Mouse (Mus musculus) activated CD4-positive, CD25-positive, alpha-beta regulatory T cell, adult 4 months (primary cell): ENCODE measurements around the gene Nat8f4. TPM values are rescaled to one million over a fixed set of nuclear protein-coding genes. Genes with fewer than 3 reads are reported as not detected.
A peak's percentile ranks its signal among the peaks of the same experiment; 100 is the strongest.
"Not testable (repeated sequence)": the region's sequence is repeated elsewhere in the genome, so short reads cannot be mapped to it uniquely, and the experiment has no call there.

Experiments used
- ATAC-seq: one replicate; pipeline ENCODE4 v1.8.0; 2017
- polyA plus RNA-seq, 2 experiments: library from polyadenylated mRNA; unstranded; fragments of 100-300 nt; shearing (Covaris generic); gene quantifications; one replicate each; pipeline ENCODE4 v1.2.1; 2017

Nat8f4 gene
- 1 to 10 TPM; 7.3 to 7.7 TPM for polyA plus RNA-seq

DNA sequence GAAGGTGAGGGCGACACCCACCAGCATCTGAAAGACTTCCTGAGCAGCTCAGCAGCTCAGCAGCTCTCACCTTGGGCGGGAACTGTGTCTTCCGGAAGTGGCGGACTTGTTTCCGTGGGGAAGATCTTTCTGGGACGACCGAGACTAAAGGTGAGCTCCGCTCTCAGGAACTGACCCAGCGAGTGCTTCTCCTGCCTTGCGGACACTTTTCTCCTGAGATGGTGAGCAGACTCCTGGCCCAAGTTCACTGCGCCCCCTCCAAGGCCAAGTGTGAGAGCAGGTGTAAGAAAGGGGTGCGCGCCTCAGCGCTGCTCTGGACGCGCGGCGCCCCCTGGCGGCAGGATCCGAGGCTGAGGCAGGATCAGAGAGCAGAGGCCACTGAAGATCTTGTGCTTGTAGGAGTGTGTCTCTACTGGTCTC lies at the start of gene Nat8f4:
Nat8f4 (minus strand) TSS at position 243 of the 420 bp plus-strand sequence.
- peak; percentile 88 for ATAC-seq

DNA sequence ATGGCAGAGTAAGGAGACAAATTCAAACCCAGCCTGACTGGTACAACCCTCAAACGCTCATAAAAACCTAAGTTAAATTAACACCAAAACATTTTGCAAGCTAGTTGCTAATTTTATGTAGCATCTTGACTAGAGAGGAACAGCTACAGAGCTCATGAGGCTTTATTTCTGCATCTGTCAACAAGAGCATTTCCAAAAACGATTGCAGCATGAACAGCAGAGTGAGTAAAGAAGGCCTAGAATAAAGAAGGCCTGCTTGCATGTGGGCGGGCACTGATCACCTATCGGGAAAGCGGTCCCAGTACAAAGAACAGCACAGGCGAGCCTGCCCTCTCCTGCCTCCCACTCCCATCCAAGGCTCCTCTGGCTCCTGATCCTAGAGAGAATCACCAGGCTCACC lies 43.9 kb upstream of the Nat8f4 start:
- no peak for ATAC-seq

DNA sequence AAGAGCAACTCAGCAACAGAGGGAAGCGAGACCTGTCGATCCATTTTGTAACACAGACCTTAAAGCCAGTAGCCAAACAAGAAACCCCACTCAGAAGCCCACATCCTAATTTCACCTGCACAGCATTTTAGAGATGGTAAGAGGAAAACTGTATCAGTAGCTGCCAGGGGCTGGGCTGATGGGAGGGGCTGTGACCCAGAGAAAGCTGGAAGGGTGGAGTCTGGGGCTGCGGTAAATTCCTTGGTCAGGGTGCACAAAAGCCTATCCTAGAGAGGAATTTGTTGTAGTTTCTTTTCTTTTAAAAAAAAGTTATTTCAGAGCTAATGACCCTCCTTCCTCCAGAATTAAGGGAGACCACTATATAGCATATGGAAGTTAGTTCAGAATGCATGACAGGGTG lies 37.8 kb upstream of the Nat8f4 start:
- no peak for ATAC-seq

DNA sequence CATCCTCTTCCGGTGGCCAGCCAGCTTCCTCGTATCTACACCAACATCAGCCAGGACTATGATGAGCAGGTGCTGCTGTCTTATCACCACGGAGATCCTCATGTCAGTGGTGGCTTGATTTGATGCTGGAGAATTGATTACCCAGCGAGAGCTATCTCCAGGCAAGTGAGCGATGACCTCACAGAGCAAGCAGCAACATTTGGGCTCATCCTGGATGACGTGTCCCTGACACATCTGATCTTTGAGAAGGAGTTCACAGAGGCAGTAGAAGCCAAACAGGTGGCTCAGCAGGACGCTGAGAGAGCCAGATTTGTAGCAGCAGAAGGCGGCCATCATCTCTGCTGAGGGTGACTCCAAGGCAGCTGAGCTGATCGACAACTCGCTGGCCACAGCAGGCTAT lies 34.0 kb upstream of the Nat8f4 start:
- no peak for ATAC-seq

DNA sequence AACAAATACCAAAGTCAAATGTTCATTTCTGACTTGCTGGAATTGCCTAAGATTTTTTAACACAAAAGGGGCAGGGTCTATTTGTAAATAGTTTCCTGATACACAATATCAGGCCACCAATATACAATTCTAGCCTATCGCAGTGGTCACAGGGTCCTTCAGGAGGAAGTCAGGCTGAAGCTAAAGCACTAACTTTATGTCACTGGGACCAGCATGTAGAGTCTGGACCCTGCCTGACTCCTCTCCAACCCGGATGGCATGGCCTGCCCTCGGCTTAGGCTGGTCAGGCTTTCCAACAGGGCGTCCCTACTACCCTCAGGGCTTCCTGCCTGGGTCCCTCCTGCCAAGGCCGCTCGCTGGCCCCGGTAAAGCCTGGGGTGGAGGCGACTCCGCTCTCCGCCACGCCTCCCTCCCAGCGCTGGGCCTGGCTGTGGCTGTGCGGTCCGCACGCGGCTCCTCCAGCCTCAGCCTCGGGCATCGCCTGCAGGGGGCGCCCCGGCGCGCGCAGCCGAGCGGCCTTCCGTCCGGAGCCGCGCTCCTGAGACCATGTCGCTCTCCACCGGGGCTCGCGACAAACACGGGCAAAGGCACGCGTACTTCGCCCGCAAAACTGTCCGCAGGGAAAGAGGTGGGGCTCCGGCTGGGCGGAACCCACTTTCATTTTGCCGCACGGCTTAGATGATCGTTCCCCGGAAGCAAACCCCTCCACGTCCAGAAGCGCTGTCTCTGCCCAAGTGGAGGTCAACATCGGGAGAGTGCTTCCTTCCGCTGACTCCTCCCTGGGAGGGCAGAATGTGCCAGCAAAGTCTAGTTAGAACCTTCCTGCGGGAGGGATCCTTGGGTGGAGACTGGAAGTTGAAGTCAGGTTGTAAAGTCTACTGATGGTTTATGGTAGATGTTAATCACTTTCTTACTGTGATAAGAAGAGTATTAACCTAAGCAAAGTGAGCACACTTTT lies 32.1 kb upstream of the Nat8f4 start:
- peak; percentile 86 for ATAC-seq

DNA sequence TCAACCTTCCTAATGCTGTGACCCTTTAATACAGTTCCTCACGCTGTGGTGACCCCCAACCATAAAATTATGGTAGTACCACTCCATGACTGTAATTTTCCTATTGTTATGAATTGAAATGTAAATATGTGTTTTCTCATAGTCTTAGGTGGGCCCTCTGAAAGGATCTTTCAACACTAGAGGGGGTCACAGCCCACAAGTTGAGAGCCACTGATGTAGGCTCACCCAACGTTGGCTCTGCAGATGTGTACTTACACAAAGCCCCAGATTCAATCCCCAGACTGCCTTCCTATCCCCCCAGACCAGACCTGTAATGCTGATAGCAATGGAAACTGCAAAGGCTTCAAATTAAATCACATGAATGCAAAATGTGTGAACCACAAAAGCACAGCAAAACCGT lies 31.0 kb upstream of the Nat8f4 start:
- ATAC-seq, result no peak

DNA sequence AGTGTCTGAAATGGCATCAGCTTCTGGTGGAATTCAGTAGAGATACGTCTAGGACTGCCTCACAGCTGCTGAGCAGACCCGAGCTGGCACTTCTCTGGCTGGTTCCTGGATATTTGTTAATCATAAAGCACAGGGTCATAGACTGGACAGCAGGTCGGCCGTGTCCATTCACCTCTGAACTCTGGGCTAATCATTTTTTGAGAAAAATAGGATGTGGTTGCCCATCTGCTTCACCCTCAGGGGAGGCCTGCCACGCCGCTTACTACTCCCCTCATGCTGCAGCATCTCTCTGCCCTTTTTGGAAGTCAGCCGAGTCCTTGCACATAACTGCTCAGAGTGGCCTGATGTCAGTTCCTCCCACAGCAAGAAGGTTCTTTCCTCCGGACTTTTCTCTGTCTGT lies 29.4 kb upstream of the Nat8f4 start:
- ATAC-seq, result no peak

DNA sequence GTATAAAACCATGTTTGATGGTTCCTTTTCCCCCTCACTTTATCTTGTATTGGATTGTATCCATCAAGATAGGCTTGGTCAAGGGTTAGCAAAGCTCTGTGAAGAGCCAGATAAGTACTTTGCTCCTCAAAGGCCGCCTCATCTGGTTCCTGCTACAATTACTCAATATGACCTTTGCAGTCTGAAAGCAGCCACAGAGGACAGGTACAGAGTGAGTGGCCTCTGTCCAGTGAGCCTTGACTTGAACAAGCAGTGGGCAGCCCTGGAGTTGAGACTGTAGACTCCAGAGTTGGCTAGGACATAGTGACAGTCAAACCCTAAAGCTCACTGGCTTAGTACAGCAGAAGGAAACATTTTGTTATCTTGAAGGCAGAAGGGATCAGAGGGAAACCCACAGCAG lies 24.6 kb upstream of the Nat8f4 start:
- no peak for ATAC-seq

DNA sequence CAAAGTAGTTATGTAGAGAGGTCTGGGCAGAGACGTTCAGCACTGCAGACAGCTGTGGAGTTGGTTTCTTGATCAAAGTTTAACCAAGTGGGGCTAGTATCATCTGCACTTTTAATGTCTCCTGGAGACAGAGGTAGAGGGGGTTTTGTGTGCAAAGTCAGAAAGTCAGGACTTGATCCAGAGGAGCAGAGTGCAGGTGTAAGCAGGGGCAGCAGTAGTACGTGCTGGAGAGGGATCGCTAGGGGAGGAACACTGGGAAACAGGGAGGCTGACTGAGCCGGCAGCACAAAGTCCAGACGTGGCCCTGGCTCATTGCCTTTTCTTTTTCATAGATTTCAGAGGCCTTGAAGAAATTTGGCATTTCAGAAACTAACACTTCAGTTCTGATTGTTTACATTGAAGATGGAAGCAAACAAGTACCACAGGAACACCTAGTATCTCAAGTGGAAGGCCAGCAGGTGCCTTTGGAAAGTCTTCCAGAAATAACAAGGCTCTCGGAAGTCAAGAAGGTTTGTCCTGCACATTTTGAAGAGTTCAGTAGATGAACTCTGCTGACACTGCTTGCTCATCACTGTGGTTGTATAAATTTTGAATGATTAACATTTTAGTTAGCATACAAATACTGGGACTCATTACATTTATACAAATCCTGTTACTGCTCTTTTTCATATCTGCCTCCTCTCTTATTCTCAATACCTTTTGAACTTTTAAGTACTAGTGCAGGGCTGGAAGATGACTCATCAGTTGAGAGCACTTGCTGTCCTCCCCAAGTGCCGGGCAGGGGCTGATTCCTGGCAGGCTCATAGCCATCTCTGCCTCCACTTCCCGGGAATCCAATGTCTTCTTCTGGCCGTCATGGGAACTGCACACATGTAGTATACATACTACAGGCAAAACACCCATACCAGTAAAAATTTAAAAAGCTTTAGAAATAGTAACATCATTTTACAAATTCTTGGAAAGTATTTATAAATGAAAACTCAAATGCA lies 23.1 kb upstream of the Nat8f4 start:
- no peak for ATAC-seq

DNA sequence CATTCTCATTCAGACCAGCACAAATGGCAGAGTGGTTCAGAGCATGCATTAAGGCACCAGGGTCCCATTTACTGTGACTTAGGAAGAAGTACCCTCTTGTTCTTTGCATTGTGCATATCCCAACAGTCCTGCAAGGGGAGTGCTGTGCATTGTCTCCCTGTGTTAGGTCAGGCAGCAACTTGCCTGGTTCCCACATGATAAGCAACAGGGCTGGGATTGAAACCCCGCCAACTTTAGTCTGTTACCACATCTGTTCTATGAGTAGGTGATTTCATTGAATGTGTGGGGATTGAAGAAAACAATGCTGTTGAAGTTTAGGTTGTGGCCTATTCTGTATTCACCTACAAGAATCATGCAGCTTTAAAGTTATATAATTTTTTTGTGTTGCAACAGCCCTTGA lies 22.0 kb upstream of the Nat8f4 start:
- no peak for ATAC-seq

DNA sequence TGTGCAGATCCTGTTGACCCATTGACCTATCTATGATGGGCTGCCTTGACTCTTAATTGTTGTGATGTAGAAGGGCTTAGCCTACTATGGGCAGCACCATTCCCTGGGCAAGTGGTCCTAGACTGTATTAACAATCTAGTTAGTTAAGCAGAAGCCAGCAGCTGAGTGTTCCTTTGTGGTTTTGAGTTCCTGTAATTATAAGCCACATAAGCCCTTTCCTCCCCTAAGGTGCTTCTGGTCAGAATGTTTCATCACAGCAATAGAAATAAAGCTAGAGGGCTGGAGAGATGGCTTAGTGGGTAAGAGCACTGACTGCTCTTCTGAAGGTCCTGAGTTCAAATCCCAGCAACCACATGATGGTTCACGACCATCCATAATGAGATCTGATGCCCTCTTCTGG lies 19.0 kb upstream of the Nat8f4 start:
- ATAC-seq, result no peak

DNA sequence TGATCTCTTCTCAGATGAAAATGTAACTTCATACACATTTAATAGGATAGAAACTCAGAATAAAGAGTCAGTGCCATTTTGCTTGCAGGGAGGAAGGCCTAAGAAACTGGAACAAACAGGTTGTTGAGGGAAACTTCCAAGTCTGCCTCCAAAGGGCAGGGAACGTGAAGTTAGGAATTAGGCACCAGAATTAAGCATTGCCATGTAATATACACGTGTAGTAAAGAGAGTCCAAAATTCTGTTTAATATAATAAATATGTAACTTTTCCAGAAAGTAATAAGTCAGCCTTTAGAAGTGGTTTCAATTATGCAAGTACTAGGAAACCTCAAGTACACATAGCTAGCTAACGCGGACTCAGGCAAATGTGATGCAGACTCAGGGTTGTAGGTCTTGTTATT lies 14.7 kb upstream of the Nat8f4 start:
- no peak for ATAC-seq

DNA sequence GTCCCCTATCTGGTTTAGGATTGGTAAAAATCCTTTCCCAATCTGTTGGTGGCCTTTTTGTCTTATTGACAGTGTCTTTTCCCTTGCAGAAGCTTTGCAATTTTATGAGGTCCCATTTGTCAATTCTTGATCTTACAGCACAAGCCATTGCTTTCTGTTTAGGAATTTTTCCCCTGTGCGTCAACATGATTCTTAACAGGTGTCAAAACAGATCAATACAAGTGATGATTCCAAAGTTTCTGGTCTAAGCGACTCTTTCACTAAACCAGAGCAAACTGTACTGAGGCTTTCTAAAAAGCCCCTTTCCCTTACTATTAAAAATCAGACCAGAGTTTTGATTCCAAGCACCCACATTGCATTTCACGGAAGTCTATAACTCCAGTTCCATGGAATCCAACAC lies 13.7 kb upstream of the Nat8f4 start:
- ATAC-seq, result not testable (repeated sequence)

DNA sequence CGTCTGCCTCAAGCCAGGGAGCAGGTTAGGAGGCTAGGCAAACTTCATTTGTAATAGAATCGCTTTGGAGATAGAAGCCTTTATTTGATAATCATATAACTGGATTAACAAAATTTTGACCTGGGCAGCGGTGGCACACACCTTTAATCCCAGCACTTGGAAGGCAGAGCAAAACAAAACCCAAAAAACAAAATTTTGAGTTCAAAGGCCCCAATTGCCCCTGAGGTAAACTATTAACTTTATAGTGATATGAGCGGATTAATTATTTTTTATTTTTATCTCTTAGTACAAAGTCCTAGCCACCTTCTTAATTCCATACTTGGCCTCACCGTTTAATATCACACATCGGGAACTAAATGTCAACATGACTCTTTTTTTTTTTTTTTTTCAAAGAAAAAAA lies 11.9 kb upstream of the Nat8f4 start:
- no peak for ATAC-seq

DNA sequence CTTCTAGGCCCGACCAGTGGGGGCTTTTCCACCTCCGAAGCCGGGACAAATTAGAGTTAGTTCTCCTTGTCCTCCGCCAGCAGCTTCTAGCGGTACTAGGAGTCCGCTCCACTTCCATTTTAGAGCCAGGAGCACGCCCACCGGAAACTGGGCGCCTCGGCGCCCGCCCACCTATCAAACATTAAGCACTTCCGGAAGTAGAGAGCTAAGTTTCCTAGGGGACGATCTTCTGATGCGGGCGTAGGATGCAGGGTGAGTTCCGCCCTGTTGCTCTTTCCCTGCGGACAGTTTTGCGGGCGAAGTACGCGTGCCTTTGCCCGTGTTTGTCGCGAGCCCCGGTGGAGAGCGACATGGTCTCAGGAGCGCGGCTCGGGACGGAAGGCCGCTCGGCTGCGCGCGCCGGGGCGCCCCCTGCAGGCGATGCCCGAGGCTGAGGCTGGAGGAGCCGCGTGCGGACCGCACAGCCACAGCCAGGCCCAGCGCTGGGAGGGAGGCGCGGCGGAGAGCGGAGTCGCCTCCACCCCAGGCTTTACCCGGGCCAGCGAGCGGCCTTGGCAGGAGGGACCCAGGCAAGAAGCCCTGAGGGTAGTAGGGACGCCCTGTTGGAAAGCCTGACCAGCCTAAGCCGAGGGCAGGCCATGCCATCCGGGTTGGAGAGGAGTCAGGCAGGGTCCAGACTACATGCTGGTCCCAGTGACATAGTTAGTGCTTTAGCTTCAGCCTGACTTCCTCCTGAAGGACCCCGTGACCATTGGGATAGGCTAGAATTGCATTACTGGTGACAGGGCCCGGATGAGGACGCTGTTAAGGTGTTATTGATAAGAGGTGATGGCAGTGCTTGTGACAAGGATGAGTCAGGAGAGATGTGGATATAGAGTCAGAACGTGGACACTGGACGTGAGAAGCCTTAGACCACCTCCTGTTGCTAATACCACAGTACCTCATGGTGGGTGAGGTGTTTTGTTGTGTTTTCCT lies 11.1 kb upstream of the Nat8f4 start, which contains the start of gene Nat8f1:
Nat8f1 (minus strand) TSS at position 149 of the 975 bp plus-strand sequence.
- ATAC-seq, result peak; percentile 91

DNA sequence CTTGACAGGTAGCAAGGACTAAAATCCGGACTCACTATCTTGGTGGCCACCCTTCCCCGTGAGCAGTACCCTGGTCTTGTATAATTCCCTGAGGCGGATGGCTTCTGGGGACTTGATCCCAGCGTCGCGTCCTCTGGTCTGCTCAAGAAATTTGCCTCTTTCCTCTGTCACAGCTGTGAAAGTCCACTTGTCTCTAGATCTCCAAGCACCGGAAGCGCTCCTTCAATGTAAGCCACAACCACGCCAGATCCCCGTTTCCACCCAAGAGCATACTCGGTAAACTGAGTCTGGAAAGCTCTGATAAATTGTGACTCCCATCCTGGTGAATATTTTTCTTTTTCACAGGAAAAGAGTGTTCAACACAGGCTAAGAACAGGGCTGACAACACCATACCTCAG lies 10.5 kb upstream of the Nat8f4 start:
- peak; percentile 26 for ATAC-seq

DNA sequence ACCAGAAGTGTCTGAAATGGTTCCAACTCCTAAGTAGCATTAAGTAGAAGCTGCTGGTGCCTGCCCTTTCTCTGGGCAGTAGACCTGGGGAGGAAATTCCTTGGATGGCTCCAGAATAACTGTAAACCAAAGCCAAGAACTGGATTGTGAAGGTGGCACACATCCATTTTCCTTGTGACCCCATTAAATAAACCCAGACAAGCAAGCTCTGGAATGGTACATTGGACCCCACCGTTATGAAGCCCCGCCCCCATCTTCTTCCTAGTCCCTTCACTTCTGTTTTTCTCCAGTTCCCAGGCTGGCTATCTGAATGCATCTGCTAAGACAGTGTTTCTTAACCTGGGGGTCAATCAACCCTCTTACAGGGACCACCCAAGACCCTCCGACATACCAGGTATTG lies 6.9 kb upstream of the Nat8f4 start, which contains the start of gene Tprkb:
Tprkb (plus strand) TSS at position 279 of the 400 bp plus-strand sequence.
- ATAC-seq, result no peak

DNA sequence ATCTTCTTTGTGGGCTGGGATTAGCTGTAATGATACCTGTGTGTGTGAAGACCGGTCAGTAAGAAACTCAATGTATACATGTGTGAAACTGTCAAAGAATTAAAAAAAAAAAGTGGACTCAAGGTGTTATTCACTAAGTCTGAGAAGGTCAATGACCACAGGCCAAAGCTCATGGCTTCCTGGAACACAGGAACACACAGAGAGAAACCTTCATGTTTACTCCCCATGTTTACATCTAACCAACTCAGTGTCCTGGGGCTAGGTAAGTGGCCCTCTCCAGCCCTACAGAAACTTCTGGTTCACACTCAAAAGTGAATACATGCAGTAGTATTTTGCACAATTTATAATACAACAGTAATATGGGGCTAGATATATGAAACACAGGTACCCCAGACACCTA lies 5.0 kb upstream of the Nat8f4 start:
- no peak for ATAC-seq

DNA sequence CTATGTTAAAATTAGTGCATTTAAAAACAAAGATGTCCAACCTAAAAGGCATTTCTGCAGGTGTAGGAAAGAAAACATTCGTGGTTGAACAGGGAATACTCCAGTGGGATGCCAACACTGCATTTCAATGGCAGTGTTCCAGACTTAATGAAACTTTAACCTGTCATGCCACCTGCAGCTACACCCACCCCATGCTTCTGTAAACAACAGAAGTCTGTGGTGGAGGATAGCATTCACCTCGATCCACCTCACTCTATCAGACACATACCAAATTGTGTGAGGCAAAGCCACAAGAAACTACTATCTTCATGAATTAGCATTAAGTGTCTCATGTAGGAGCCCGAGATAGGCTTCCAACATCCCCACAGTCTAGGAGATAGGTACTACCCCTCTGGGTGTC lies 3.7 kb upstream of the Nat8f4 start:
- no peak for ATAC-seq

DNA sequence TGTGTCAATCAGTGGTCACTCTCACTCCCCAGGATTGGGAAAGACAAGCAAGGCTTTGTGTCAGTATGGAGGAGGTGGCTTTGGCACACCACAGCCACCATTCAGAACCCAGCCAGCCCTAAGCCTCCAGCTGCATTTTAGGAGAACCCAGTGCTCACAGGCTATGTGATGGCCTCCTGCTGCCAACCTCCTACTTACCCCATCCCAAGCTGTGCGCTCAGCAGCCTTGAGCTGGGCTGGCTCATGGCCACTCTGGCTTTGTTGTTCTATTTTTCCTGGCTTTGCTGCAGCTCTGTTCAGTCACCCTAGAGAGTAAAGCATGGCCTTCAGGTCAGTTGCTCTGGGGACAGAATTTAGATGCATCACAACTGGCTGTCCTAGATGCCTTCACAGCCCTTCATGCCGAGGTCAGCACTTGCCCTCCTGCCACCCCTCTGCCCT lies 2.2 kb upstream of the Nat8f4 start:
- not testable (repeated sequence) for ATAC-seq

DNA sequence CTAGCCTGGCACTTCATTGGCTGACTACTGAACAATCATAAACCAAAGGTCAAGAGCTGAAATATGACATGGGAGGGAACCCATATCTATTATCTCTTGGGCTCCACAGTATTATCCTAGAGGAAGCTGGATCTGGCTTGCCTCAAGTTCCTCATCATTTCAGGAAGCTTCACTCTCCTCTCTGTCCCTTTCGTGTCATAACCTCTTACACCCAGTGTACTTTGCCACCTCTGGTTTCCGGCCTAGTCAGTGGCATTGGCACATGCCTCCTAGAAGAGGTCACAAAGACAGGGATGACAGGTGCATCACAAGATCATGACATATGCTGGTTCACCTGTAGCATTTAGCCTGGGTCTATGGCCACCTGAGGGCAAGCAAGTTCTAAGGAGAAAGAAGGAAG lies 2.4 kb downstream of the Nat8f4 start:
- ATAC-seq, result no peak
